Mouse (Mus musculus): ENCODE data around the gene Aoah.

DNA sequence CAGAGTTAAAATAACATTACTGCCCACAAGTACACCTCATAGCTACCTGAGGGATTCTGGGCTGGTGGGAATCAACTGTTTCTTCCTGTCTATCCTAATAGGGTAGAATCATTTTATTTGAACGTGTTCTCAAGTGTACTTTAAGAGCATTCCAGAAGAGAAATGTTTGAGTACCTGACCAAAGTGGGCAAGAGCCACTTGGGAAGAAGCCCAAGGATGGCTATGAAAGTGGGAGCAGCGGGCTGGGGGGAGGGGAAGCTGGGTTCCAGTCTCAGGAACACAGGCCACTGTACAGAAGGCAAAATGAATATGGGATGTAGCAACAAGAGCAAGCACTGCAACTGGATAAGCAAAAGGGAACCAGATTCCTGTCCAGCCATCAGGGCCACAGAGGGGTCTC, 111.3 kb downstream of the Aoah start:
- TF ChIP-seq CTCF (IDR thresholded peaks at IDR 0.05; ENCODE audit: low read depth) (no peak), EP300 (IDR thresholded peaks at IDR 0.05; ENCODE audit: low read depth) (no peak)
